Mouse (Mus musculus) spleen, adult 2 months (tissue): ENCODE measurements around the gene Tbc1d19.

ENCODE experiments used
- CTCF ChIP-seq: fragments of 200-500 bp; IDR thresholded peaks from 2 replicates; pipeline ENCODE4 v1.5.1; 2011; ENCODE audit warnings: mild to moderate bottlenecking, inconsistent platforms; ENCODE audit not compliant: insufficient read depth, insufficient read length, insufficient replicate concordance; ENCODE audit errors: extremely low read depth
- POLR2A ChIP-seq: fragments of 200-500 bp; IDR thresholded peaks from 2 replicates; pipeline ENCODE4 v1.6.1; 2011; ENCODE audit warnings: low read depth, low read length, inconsistent platforms

DNA sequence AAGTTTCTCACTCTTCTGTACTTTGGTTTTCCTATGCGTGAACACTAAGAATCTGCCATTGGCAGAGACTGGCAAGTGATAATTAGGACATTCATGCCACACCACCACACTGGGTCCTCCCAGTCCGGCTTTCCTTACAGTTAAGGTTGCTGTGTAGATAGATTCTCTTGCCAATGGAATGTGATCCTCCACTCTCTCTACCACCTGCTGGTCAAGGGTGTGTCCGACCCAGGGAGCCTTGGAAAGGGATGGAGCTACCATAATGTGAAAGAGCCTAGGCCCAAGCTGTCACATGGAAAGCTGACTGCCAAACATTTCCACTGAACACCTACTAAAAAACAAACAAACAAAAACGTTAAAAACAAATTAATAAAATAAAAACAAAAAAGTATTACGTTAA is 121.6 kb downstream of the Tbc1d19 start:
- TF ChIP-seq CTCF, result no peak
- no peak for TF ChIP-seq POLR2A
